Mouse (Mus musculus): ENCODE data around the gene Lpgat1. TPM values are rescaled to one million over a fixed set of nuclear protein-coding genes. Genes with fewer than 3 reads are reported as not detected.

Gene Lpgat1
- polyA plus RNA-seq, 1 experiment from 2014 or later, result 5.3 TPM

- H3K4me3 ChIP-seq (ENCODE audit: low read depth, low read length), result no peak overlapping the region
- H3K36me3 ChIP-seq (ENCODE audit: control insufficient read depth, insufficient read depth), result no peaks in the 10 kb centered on the region
Observed at GRCm38 (mm10) chr1:191807979-191808378, 90.3 kb downstream of the Lpgat1 start.

GRCm38 (mm10) chr1:191808688-191809223 lies 91.1 kb downstream of the Lpgat1 start:
- Histone ChIP-seq H3K4me1 (ENCODE audit: control insufficient read depth, low read depth, low read length) (no peaks in the 10 kb centered on the region), H3K27ac (ENCODE audit: low read length) (no peak overlapping the region), H3K9ac (ENCODE audit: low read depth, low read length) (no peak overlapping the region), H3K9me3 (replicated peaks; ENCODE audit: control insufficient read depth, low read length) (peaks cover 3% of the 10 kb centered on the region), H3K4me2 (ENCODE audit: low read depth, low read length) (no peak overlapping the region), H3K4me3 (ENCODE audit: low read depth, low read length) (no peak overlapping the region), H3K36me3 (ENCODE audit: control insufficient read depth, insufficient read depth) (no peaks in the 10 kb centered on the region), H3K27me3 (ENCODE audit: control insufficient read depth, insufficient read depth, low read depth, low read length) (no peaks in the 10 kb centered on the region)
- WGBS (ENCODE audit: insufficient replicate concordance), result 69% methylated on average over 12 of the region's 12 CpGs
- ATAC-seq (ENCODE audit: low read depth), result no peak

More at GRCm38 (mm10) chr1:191807979-191808378, 90.3 kb downstream of the Lpgat1 start:
- WGBS (ENCODE audit: insufficient replicate concordance), result 68% methylated on average over 7 of the region's 7 CpGs
- no peak overlapping the region for H3K27ac ChIP-seq (ENCODE audit: low read length)
- H3K9me3 ChIP-seq (replicated peaks; ENCODE audit: control insufficient read depth, low read length), result peaks cover 3% of the 10 kb centered on the region
- no peak for ATAC-seq (ENCODE audit: low read depth)
- no peaks in the 10 kb centered on the region for H3K27me3 ChIP-seq (ENCODE audit: control insufficient read depth, insufficient read depth, low read depth, low read length)
- H3K9ac ChIP-seq (ENCODE audit: low read depth, low read length), result no peak overlapping the region
- no peaks in the 10 kb centered on the region for H3K4me1 ChIP-seq (ENCODE audit: control insufficient read depth, low read depth, low read length)
- no peak overlapping the region for H3K4me2 ChIP-seq (ENCODE audit: low read depth, low read length)

GRCm38 (mm10) chr1:191811774-191812173 lies 94.1 kb downstream of the Lpgat1 start:
- ATAC-seq (ENCODE audit: low read depth), result no peak
- no peaks in the 10 kb centered on the region for H3K4me1 ChIP-seq (ENCODE audit: control insufficient read depth, low read depth, low read length)
- H3K27ac ChIP-seq (ENCODE audit: low read length), result no peak overlapping the region
- no peaks in the 10 kb centered on the region for H3K36me3 ChIP-seq (ENCODE audit: control insufficient read depth, insufficient read depth)
- no peak overlapping the region for H3K4me2 ChIP-seq (ENCODE audit: low read depth, low read length)
- 79% methylated on average over 12 of the region's 12 CpGs for WGBS (ENCODE audit: insufficient replicate concordance)
- H3K4me3 ChIP-seq (ENCODE audit: low read depth, low read length), result no peak overlapping the region
- H3K9me3 ChIP-seq (replicated peaks; ENCODE audit: control insufficient read depth, low read length), result peaks cover 1% of the 10 kb centered on the region
- no peak overlapping the region for H3K9ac ChIP-seq (ENCODE audit: low read depth, low read length)
- no peaks in the 10 kb centered on the region for H3K27me3 ChIP-seq (ENCODE audit: control insufficient read depth, insufficient read depth, low read depth, low read length)

GRCm38 (mm10) chr1:191812949-191813691 lies 95.5 kb downstream of the Lpgat1 start:
- no peak overlapping the region for H3K4me3 ChIP-seq (ENCODE audit: low read depth, low read length)
- H3K4me1 ChIP-seq (ENCODE audit: control insufficient read depth, low read depth, low read length), result no peaks in the 10 kb centered on the region
- no peak overlapping the region for H3K9ac ChIP-seq (ENCODE audit: low read depth, low read length)
- H3K4me2 ChIP-seq (ENCODE audit: low read depth, low read length), result no peak overlapping the region
- H3K27me3 ChIP-seq (ENCODE audit: control insufficient read depth, insufficient read depth, low read depth, low read length), result no peaks in the 10 kb centered on the region
- no peaks in the 10 kb centered on the region for H3K36me3 ChIP-seq (ENCODE audit: control insufficient read depth, insufficient read depth)
- H3K27ac ChIP-seq (ENCODE audit: low read length), result no peak overlapping the region
- H3K9me3 ChIP-seq (replicated peaks; ENCODE audit: control insufficient read depth, low read length), result no peaks in the 10 kb centered on the region
- WGBS (ENCODE audit: insufficient replicate concordance), result 50% methylated on average over 13 of the region's 13 CpGs
- no peak for ATAC-seq (ENCODE audit: low read depth)

- Histone ChIP-seq H3K9ac (ENCODE audit: low read depth, low read length) (no peak overlapping the region), H3K4me2 (ENCODE audit: low read depth, low read length) (no peak overlapping the region), H3K27ac (ENCODE audit: low read length) (no peak overlapping the region), H3K9me3 (replicated peaks; ENCODE audit: control insufficient read depth, low read length) (no peaks in the 10 kb centered on the region), H3K4me3 (ENCODE audit: low read depth, low read length) (no peak overlapping the region), H3K27me3 (ENCODE audit: control insufficient read depth, insufficient read depth, low read depth, low read length) (no peaks in the 10 kb centered on the region; the same call in 1 of the 2 replicates), H3K36me3 (ENCODE audit: control insufficient read depth, insufficient read depth) (no peaks in the 10 kb centered on the region), H3K4me1 (ENCODE audit: control insufficient read depth, low read depth, low read length) (no peaks in the 10 kb centered on the region)
- 25% methylated on average over 4 of the region's 4 CpGs for WGBS (ENCODE audit: insufficient replicate concordance)
- no peak for ATAC-seq (ENCODE audit: low read depth)
Observed at GRCm38 (mm10) chr1:191814240-191814639, 96.6 kb downstream of the Lpgat1 start.

- no peaks in the 10 kb centered on the region for H3K9me3 ChIP-seq (replicated peaks; ENCODE audit: control insufficient read depth, low read length)
- no peak overlapping the region for H3K4me2 ChIP-seq (ENCODE audit: low read depth, low read length)
- peaks cover 3% of the 10 kb centered on the region; the same call in 1 of the 2 replicates for H3K27me3 ChIP-seq (ENCODE audit: control insufficient read depth, insufficient read depth, low read depth, low read length)
- no peak overlapping the region for H3K27ac ChIP-seq (ENCODE audit: low read length)
- no peak overlapping the region for H3K9ac ChIP-seq (ENCODE audit: low read depth, low read length)
- 57% methylated on average over 5 of the region's 5 CpGs for WGBS (ENCODE audit: insufficient replicate concordance)
- no peak overlapping the region for H3K4me3 ChIP-seq (ENCODE audit: low read depth, low read length)
- H3K4me1 ChIP-seq (ENCODE audit: control insufficient read depth, low read depth, low read length), result no peaks in the 10 kb centered on the region
- no peaks in the 10 kb centered on the region for H3K36me3 ChIP-seq (ENCODE audit: control insufficient read depth, insufficient read depth)
- ATAC-seq (ENCODE audit: low read depth), result no peak
Observed at GRCm38 (mm10) chr1:191814935-191815334, 97.3 kb downstream of the Lpgat1 start.

GRCm38 (mm10) chr1:191816596-191816995 lies 99.0 kb downstream of the Lpgat1 start:
- Histone ChIP-seq H3K9ac (ENCODE audit: low read depth, low read length) (no peak overlapping the region), H3K4me3 (ENCODE audit: low read depth, low read length) (no peak overlapping the region), H3K9me3 (replicated peaks; ENCODE audit: control insufficient read depth, low read length) (no peaks in the 10 kb centered on the region), H3K4me1 (ENCODE audit: control insufficient read depth, low read depth, low read length) (peaks cover 5% of the 10 kb centered on the region), H3K27ac (ENCODE audit: low read length) (no peak overlapping the region), H3K27me3 (ENCODE audit: control insufficient read depth, insufficient read depth, low read depth, low read length) (peaks cover 3% of the 10 kb centered on the region; the same call in 1 of the 2 replicates), H3K4me2 (ENCODE audit: low read depth, low read length) (no peak overlapping the region), H3K36me3 (ENCODE audit: control insufficient read depth, insufficient read depth) (no peaks in the 10 kb centered on the region)
- ATAC-seq (ENCODE audit: low read depth), result no peak
- WGBS (ENCODE audit: insufficient replicate concordance), result 67% methylated on average over 3 of the region's 3 CpGs

GRCm38 (mm10) chr1:191817418-191818144 lies 99.9 kb downstream of the Lpgat1 start:
- no peak for ATAC-seq (ENCODE audit: low read depth)
- Histone ChIP-seq H3K4me1 (ENCODE audit: control insufficient read depth, low read depth, low read length) (peaks cover 12% of the 10 kb centered on the region), H3K9ac (ENCODE audit: low read depth, low read length) (no peak overlapping the region), H3K9me3 (replicated peaks; ENCODE audit: control insufficient read depth, low read length) (no peaks in the 10 kb centered on the region), H3K27me3 (ENCODE audit: control insufficient read depth, insufficient read depth, low read depth, low read length) (peaks cover 3% of the 10 kb centered on the region; the same call in 1 of the 2 replicates), H3K4me2 (ENCODE audit: low read depth, low read length) (no peak overlapping the region), H3K36me3 (ENCODE audit: control insufficient read depth, insufficient read depth) (no peaks in the 10 kb centered on the region; the same call in 1 of the 2 replicates), H3K4me3 (ENCODE audit: low read depth, low read length) (no peak overlapping the region), H3K27ac (ENCODE audit: low read length) (no peak overlapping the region)
- WGBS (ENCODE audit: insufficient replicate concordance), result 33% methylated on average over 19 of the region's 19 CpGs

All from liver, embryonic 16.5 days (tissue).